Mouse (Mus musculus) Patski (cell line): ENCODE results near the gene Rab1b. TPM values are rescaled to one million over a fixed set of nuclear protein-coding genes. Genes with fewer than 3 reads are reported as not detected.
"Not testable (repeated sequence)": the region's sequence is repeated elsewhere in the genome, so short reads cannot be mapped to it uniquely, and the experiment has no call there.

Experiments used
- ATAC-seq: fragments of 100-300 bp; one replicate; pipeline ENCODE4 v1.8.0; 2021
- CTCF ChIA-PET: fragments of 350-600 bp; sonication (Branson Sonifier 250); formaldehyde crosslinking; loops from one replicate; lab custom pipeline; 2022; ENCODE audit warnings: inconsistent platforms; lab: Charles Lee
- POLR2A ChIA-PET: fragments of 350-600 bp; sonication (Branson Sonifier 250); formaldehyde crosslinking; loops from one replicate; lab custom pipeline; 2022; ENCODE audit warnings: antibody characterized with exemption, inconsistent platforms; lab: Charles Lee
- DNase-seq: peaks from one replicate; pipeline ENCODE4 v3.0.0-alpha.2; 2011; ENCODE audit warnings: low read depth, low spot score
- H3K27me3 ChIP-seq: fragments of 371-371 bp; one replicate; pipeline ENCODE4 v1.5.1; 2021
- CTCF ChIP-seq: fragments of 100-300 bp; IDR thresholded peaks from one replicate; pipeline ENCODE4 v1.5.1; 2021
- in situ Hi-C: fragments of 300-500 bp; cut with MboI; formaldehyde crosslinking; loops from 3 replicates; pipeline ENCODE4 v1.11.1; 2018; ENCODE audit warnings: low pct_unique_long_range_greater_than_20kb, mixed read lengths
- polyA plus RNA-seq: library from polyadenylated mRNA; unstranded; gene quantifications from one replicate; pipeline ENCODE4 v1.2.3, GENCODE M21; 2021

Gene Rab1b
- polyA plus RNA-seq: 237 TPM

DNA sequence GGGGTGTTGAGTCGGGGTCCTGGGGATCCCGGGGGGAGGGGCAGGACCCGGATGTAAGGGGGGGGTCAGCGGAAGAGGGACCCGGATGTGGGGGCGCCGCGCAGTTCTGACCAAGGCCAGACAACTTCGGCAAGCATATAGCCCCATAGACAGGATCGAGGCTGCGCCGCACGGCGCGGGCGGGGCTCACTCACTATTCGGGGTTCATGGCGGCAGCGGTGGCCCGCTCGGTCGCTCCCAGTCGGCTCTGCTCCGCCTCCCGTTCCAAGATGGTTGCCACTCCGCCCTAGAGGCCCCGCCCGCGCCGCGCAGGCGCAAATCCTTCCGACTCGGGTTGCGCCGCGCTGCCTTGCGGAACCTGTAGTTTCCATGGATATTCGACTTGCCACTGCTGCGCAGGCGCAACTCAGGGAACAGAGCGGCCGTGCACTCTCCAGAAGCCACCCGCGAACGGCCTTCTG, at the start of gene Rab1b:
Rab1b (minus strand) TSS at position 342 of the 461 bp plus-strand sequence.
- CTCF ChIA-PET: no interaction called here
- ATAC-seq (peak; percentile 62), DNase-seq (peak; percentile 80)
- POLR2A ChIA-PET: interaction anchor here (1.2 to 1.4 kb wide), 2 partner anchors 9 to 11 kb away, joined by 3 to 4 read pairs; partner anchors contain the start of gene Klc2
- in situ Hi-C loops: no loop called here
- TF ChIP-seq CTCF: no peak
- H3K27me3 ChIP-seq: no peaks in the 10 kb centered on the region

GRCm38 (mm10) chr19:5152261-5152660, 45.4 kb upstream of the Rab1b start:
- ChIA-PET CTCF (interaction anchor here (0.9 to 3.5 kb wide), 12 partner anchors 10 to 124 kb away, joined by 3 to 28 read pairs (median 4); no protein-coding TSS in a partner anchor), POLR2A (interaction anchor here (0.7 to 1.2 kb wide), 2 partner anchors 13 to 46 kb away, joined by 3 read pairs; no protein-coding TSS in a partner anchor)
- in situ Hi-C loops: no loop called here
- no peak for ATAC-seq
- no peak for TF ChIP-seq CTCF
- no peak for DNase-seq
- H3K27me3 ChIP-seq: no peaks in the 10 kb centered on the region

DNA sequence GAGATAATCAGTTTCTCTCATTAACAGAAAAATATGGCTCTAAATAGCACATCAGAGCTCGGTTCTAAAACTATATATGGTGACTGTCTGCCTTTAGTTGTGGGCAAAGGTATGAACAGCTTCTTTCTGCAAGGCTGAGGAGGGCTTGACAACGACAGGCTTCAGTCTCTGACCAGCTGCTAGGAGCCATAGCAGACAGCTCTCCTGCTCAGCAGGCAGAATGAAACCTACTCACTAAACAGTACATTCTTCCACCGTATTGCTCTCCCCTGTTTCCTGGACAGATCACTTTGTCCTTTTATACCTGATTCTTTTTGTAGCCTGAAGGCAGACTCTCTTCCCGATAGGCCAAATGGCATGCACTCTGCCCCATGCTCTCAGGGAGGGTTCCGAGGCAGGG, 44.9 kb upstream of the Rab1b start:
- H3K27me3 ChIP-seq: no peaks in the 10 kb centered on the region
- POLR2A ChIA-PET: interaction anchor here (0.7 to 1.2 kb wide), 2 partner anchors 13 to 46 kb away, joined by 3 read pairs; no protein-coding TSS in a partner anchor
- no peak for ATAC-seq
- in situ Hi-C loops: no loop called here
- CTCF ChIA-PET: interaction anchor here (0.9 to 3.5 kb wide), 22 partner anchors 10 to 161 kb away, joined by 3 to 28 read pairs (median 4); partner anchors contain the start of gene Klc2
- DNase-seq: no peak
- no peak for TF ChIP-seq CTCF

DNA sequence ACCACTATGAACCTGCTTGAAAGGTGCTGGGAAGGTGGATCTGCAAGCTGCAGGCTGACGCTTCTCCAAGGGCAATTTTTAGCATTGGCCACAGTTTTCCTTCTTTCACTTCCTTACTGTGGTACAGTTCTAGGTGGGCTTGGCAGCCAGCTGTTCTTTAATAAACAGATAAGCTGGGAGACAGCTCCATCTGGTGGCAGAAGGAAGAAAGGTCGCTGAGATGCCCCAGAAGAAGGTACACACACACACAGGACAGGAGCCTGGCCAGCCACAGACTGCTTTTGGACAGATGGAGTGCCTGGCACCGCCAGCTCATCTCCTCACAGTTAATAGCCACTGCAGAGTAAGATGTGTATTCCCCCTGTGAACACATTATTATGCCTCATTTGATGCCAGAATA, 44.5 kb upstream of the Rab1b start:
- no peak for DNase-seq
- in situ Hi-C loops: no loop called here
- POLR2A ChIA-PET: interaction anchor here (0.7 to 1.2 kb wide), 2 partner anchors 14 to 45 kb away, joined by 3 read pairs; no protein-coding TSS in a partner anchor
- TF ChIP-seq CTCF: peak; percentile 92
- ATAC-seq: no peak
- CTCF ChIA-PET: interaction anchor here (0.9 to 3.5 kb wide), 22 partner anchors 10 to 162 kb away, joined by 3 to 28 read pairs (median 4); partner anchors contain the start of gene Klc2
- no peaks in the 10 kb centered on the region for H3K27me3 ChIP-seq

GRCm38 (mm10) chr19:5150358-5150757, 43.5 kb upstream of the Rab1b start:
- CTCF ChIA-PET: interaction anchor here (1.2 to 3.5 kb wide), 8 partner anchors 9 to 58 kb away, joined by 3 to 28 read pairs (median 8); no protein-coding TSS in a partner anchor
- POLR2A ChIA-PET: interaction anchor here (0.5 kb wide), 1 partner anchor 635 kb away, joined by 3 read pairs; no protein-coding TSS in a partner anchor
- ATAC-seq (no peak), DNase-seq (no peak)
- in situ Hi-C loops: no loop called here
- no peak for TF ChIP-seq CTCF
- no peaks in the 10 kb centered on the region for H3K27me3 ChIP-seq

DNA sequence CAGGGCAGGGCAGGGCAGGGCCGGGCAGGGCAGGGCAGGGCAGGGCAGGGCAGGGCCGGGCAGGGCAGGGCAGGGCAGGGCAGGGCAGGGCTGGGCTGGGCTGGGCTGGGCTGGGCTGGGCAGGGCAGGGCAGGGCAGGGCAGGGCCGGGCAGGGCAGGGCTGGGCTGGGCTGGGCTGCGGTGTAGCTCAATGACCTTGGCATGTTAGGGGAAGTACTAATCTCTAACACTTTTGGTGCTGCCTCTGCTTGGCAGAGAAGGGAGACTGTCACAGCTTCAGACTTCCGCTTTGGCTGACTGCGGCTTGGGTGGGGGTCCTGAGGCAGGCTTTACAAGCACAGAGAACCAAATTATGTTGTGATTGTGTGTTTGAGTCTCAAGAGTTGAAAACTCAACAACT, 42.2 kb upstream of the Rab1b start:
- ATAC-seq, H3K27me3 ChIP-seq, DNase-seq, in situ Hi-C loops, POLR2A ChIA-PET: not testable (repeated sequence)
- CTCF ChIA-PET: interaction anchor here (1.2 kb wide), 1 partner anchor 8 kb away, joined by 5 read pairs; no protein-coding TSS in a partner anchor

- ATAC-seq: no peak
- in situ Hi-C loops: loop anchor here (5.0 kb wide), 1 partner anchor 47 kb away; no protein-coding TSS in a partner anchor
Observed at GRCm38 (mm10) chr19:5139640-5140039, 32.8 kb upstream of the Rab1b start.

GRCm38 (mm10) chr19:5131237-5131636, 24.4 kb upstream of the Rab1b start:
- in situ Hi-C loops: no loop called here
- DNase-seq (no peak), ATAC-seq (no peak)
- no peak for TF ChIP-seq CTCF
- CTCF ChIA-PET: interaction anchor here (1.2 kb wide), 1 partner anchor 13 kb away, joined by 3 read pairs; no protein-coding TSS in a partner anchor
- H3K27me3 ChIP-seq: peaks cover 8% of the 10 kb centered on the region
- POLR2A ChIA-PET: no interaction called here

More at GRCm38 (mm10) chr19:5139640-5140039, 32.8 kb upstream of the Rab1b start:
- ChIA-PET CTCF (interaction anchor here (0.8 to 4.8 kb wide), 9 partner anchors 10 to 50 kb away, joined by 3 to 28 read pairs (median 6); no protein-coding TSS in a partner anchor), POLR2A (no interaction called here)
- no peaks in the 10 kb centered on the region for H3K27me3 ChIP-seq
- no peak for TF ChIP-seq CTCF
- DNase-seq: no peak

GRCm38 (mm10) chr19:5129770-5130169, 22.9 kb upstream of the Rab1b start:
- CTCF ChIA-PET: interaction anchor here (0.6 to 1.2 kb wide), 2 partner anchors 13 to 27 kb away, joined by 3 to 4 read pairs; no protein-coding TSS in a partner anchor
- in situ Hi-C loops: no loop called here
- peak; percentile 72 for TF ChIP-seq CTCF
- ATAC-seq: no peak
- DNase-seq: no peak
- peaks cover 8% of the 10 kb centered on the region for H3K27me3 ChIP-seq
- POLR2A ChIA-PET: no interaction called here

DNA sequence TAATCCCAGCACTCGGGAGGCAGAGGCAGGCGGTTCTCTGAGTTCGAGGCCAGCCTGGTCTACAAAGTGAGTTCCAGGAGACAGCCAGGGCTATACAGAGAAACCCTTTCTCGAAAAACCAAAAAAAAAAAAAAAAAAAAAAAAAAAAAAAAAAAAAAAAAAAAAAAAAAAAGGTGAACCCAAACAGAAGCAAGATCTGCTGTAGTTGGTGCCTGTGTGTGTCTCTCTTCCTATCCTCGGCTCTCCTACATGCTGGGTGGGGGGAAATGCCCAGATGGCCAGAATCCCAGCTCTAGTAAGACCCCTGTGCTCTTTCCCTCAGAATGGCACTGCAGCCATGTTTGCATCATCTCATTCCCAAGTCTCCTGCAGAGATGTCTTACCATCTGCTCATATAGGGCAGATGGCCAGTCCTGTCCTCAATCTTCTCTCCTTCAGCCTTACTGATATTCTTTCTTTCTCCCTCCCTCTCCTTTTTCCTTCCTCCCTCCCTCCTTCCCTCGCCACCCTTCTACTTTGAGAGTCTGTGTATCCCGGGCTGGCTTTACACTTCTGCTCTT, 17.3 kb upstream of the Rab1b start:
- ChIA-PET CTCF (interaction anchor here (1.3 kb wide), 1 partner anchor 27 kb away, joined by 3 read pairs; no protein-coding TSS in a partner anchor), POLR2A (no interaction called here)
- in situ Hi-C loops: no loop called here
- H3K27me3 ChIP-seq: peaks cover 8% of the 10 kb centered on the region
- DNase-seq (no peak), ATAC-seq (no peak)
- no peak for TF ChIP-seq CTCF
